Mouse (Mus musculus): Measurements from ENCODE around the gene Hoxc10. TPM values are rescaled to one million over a fixed set of nuclear protein-coding genes. Genes with fewer than 3 reads are reported as not detected.

The Hoxc10 gene
- polyA plus RNA-seq, 1 experiment = 0.08 TPM

GRCm38 (mm10) chr15:102997939-102998355 is 31.4 kb downstream of the Hoxc10 start, which contains the start of gene Hoxc6:
Gene Hoxc6, plus strand, starts transcription at chr15:102998257.
- Histone ChIP-seq H3K9me3 (no peaks in the 10 kb centered on the region; the same call in 1 of the 2 replicates), H3K36me3 (replicated peaks; ENCODE audit: low read length) (no peaks in the 10 kb centered on the region), H3K4me3 (replicated peaks) (peak within 1 kb of the TSS; percentile 87), H3K27me3 (replicated peaks) (peaks cover 98% of the 10 kb centered on the region), H3K4me1 (peaks cover 27% of the 10 kb centered on the region)
- TF ChIP-seq FLI1 (IDR thresholded peaks at IDR 0.05; ENCODE audit: low read length) (no peak), GATA1 (IDR thresholded peaks at IDR 0.05; ENCODE audit: borderline replicate concordance, low read length) (no peak)

GRCm38 (mm10) chr15:102998608-102999182 is 32.1 kb downstream of the Hoxc10 start:
- TF ChIP-seq FLI1 (IDR thresholded peaks at IDR 0.05; ENCODE audit: low read length) (no peak), GATA1 (IDR thresholded peaks at IDR 0.05; ENCODE audit: borderline replicate concordance, low read length) (no peak)
- H3K9me3 ChIP-seq = no peaks in the 10 kb centered on the region; the same call in 1 of the 2 replicates
- peaks cover 99% of the 10 kb centered on the region for H3K27me3 ChIP-seq (replicated peaks)
- H3K36me3 ChIP-seq (replicated peaks; ENCODE audit: low read length) = no peaks in the 10 kb centered on the region
- peaks cover 28% of the 10 kb centered on the region for H3K4me1 ChIP-seq
- peak overlapping the region; percentile 87 for H3K4me3 ChIP-seq (replicated peaks)

GRCm38 (mm10) chr15:102999183-102999831 is 32.7 kb downstream of the Hoxc10 start:
- TF ChIP-seq GATA1 (IDR thresholded peaks at IDR 0.05; ENCODE audit: borderline replicate concordance, low read length) (no peak), FLI1 (IDR thresholded peaks at IDR 0.05; ENCODE audit: low read length) (no peak)
- Histone ChIP-seq H3K27me3 (replicated peaks) (peaks cover 99% of the 10 kb centered on the region), H3K36me3 (replicated peaks; ENCODE audit: low read length) (no peaks in the 10 kb centered on the region), H3K9me3 (no peaks in the 10 kb centered on the region; the same call in 1 of the 2 replicates), H3K4me3 (replicated peaks) (peak overlapping the region; percentile 87), H3K4me1 (peaks cover 28% of the 10 kb centered on the region)

GRCm38 (mm10) chr15:102999955-103000354 is 33.4 kb downstream of the Hoxc10 start:
- H3K36me3 ChIP-seq (replicated peaks; ENCODE audit: low read length) = no peaks in the 10 kb centered on the region
- TF ChIP-seq GATA1 (IDR thresholded peaks at IDR 0.05; ENCODE audit: borderline replicate concordance, low read length) (no peak), FLI1 (IDR thresholded peaks at IDR 0.05; ENCODE audit: low read length) (no peak)
- no peaks in the 10 kb centered on the region; the same call in 1 of the 2 replicates for H3K9me3 ChIP-seq
- peaks cover 28% of the 10 kb centered on the region for H3K4me1 ChIP-seq
- H3K4me3 ChIP-seq (replicated peaks) = no peak overlapping the region
- peaks cover 99% of the 10 kb centered on the region for H3K27me3 ChIP-seq (replicated peaks)

GRCm38 (mm10) chr15:103000501-103000901 is 33.9 kb downstream of the Hoxc10 start:
- no peak overlapping the region for H3K4me3 ChIP-seq (replicated peaks)
- H3K36me3 ChIP-seq (replicated peaks; ENCODE audit: low read length) = no peaks in the 10 kb centered on the region
- H3K9me3 ChIP-seq = no peaks in the 10 kb centered on the region; the same call in 1 of the 2 replicates
- H3K4me1 ChIP-seq = peaks cover 28% of the 10 kb centered on the region
- TF ChIP-seq GATA1 (IDR thresholded peaks at IDR 0.05; ENCODE audit: borderline replicate concordance, low read length) (no peak), FLI1 (IDR thresholded peaks at IDR 0.05; ENCODE audit: low read length) (no peak)
- peaks cover 99% of the 10 kb centered on the region for H3K27me3 ChIP-seq (replicated peaks)

GRCm38 (mm10) chr15:103001370-103001769 is 34.8 kb downstream of the Hoxc10 start:
- Histone ChIP-seq H3K4me1 (peaks cover 28% of the 10 kb centered on the region), H3K36me3 (replicated peaks; ENCODE audit: low read length) (no peaks in the 10 kb centered on the region), H3K9me3 (no peaks in the 10 kb centered on the region; the same call in 1 of the 2 replicates), H3K27me3 (replicated peaks) (peaks cover 99% of the 10 kb centered on the region), H3K4me3 (replicated peaks) (no peak overlapping the region)
- no peak for TF ChIP-seq GATA1 (IDR thresholded peaks at IDR 0.05; ENCODE audit: borderline replicate concordance, low read length)
- TF ChIP-seq FLI1 (IDR thresholded peaks at IDR 0.05; ENCODE audit: low read length) = no peak

GRCm38 (mm10) chr15:103002156-103002555 is 35.6 kb downstream of the Hoxc10 start:
- H3K9me3 ChIP-seq = no peaks in the 10 kb centered on the region; the same call in 1 of the 2 replicates
- H3K4me1 ChIP-seq = peaks cover 28% of the 10 kb centered on the region
- TF ChIP-seq GATA1 (IDR thresholded peaks at IDR 0.05; ENCODE audit: borderline replicate concordance, low read length) (no peak), FLI1 (IDR thresholded peaks at IDR 0.05; ENCODE audit: low read length) (no peak)
- H3K27me3 ChIP-seq (replicated peaks) = peaks cover 99% of the 10 kb centered on the region
- H3K36me3 ChIP-seq (replicated peaks; ENCODE audit: low read length) = no peaks in the 10 kb centered on the region
- H3K4me3 ChIP-seq (replicated peaks) = no peak overlapping the region

- peaks cover 99% of the 10 kb centered on the region for H3K27me3 ChIP-seq (replicated peaks)
- no peaks in the 10 kb centered on the region; the same call in 1 of the 2 replicates for H3K9me3 ChIP-seq
- no peaks in the 10 kb centered on the region for H3K36me3 ChIP-seq (replicated peaks; ENCODE audit: low read length)
- peaks cover 28% of the 10 kb centered on the region for H3K4me1 ChIP-seq
- TF ChIP-seq FLI1 (IDR thresholded peaks at IDR 0.05; ENCODE audit: low read length) (no peak), GATA1 (IDR thresholded peaks at IDR 0.05; ENCODE audit: borderline replicate concordance, low read length) (no peak)
- peak overlapping the region; percentile 8 for H3K4me3 ChIP-seq (replicated peaks)
These were observed 36.3 kb downstream of the Hoxc10 start for GRCm38 (mm10) chr15:103002821-103003448.

GRCm38 (mm10) chr15:103005308-103005707 is 38.7 kb downstream of the Hoxc10 start:
- H3K4me3 ChIP-seq (replicated peaks) = no peak overlapping the region
- TF ChIP-seq GATA1 (IDR thresholded peaks at IDR 0.05; ENCODE audit: borderline replicate concordance, low read length) (no peak), FLI1 (IDR thresholded peaks at IDR 0.05; ENCODE audit: low read length) (no peak)
- H3K4me1 ChIP-seq = peaks cover 15% of the 10 kb centered on the region
- H3K9me3 ChIP-seq = no peaks in the 10 kb centered on the region; the same call in 1 of the 2 replicates
- H3K36me3 ChIP-seq (replicated peaks; ENCODE audit: low read length) = no peaks in the 10 kb centered on the region
- peaks cover 99% of the 10 kb centered on the region for H3K27me3 ChIP-seq (replicated peaks)
